Mouse (Mus musculus) thymus, postnatal 0 days (tissue): ENCODE measurements around the gene Ndufs8. TPM values are rescaled to one million over a fixed set of nuclear protein-coding genes. Genes with fewer than 3 reads are reported as not detected.
"Not testable (repeated sequence)": the region's sequence is repeated elsewhere in the genome, so short reads cannot be mapped to it uniquely, and the experiment has no call there.

Experiments
- DNase-seq: peaks from one replicate; pipeline ENCODE4 v3.0.0-alpha.2; 2015; ENCODE audit warnings: low spot score
- polyA plus RNA-seq: library from polyadenylated mRNA; unstranded; fragments of >200 nt; fragmentation: Nextera tagmentation; extraction: Ambion mirVana; gene quantifications from 2 replicates; pipeline ENCODE4 v1.2.1, GENCODE M21; 2015

Ndufs8 gene
- polyA plus RNA-seq: 333 and 338 TPM in 2 replicates

DNA sequence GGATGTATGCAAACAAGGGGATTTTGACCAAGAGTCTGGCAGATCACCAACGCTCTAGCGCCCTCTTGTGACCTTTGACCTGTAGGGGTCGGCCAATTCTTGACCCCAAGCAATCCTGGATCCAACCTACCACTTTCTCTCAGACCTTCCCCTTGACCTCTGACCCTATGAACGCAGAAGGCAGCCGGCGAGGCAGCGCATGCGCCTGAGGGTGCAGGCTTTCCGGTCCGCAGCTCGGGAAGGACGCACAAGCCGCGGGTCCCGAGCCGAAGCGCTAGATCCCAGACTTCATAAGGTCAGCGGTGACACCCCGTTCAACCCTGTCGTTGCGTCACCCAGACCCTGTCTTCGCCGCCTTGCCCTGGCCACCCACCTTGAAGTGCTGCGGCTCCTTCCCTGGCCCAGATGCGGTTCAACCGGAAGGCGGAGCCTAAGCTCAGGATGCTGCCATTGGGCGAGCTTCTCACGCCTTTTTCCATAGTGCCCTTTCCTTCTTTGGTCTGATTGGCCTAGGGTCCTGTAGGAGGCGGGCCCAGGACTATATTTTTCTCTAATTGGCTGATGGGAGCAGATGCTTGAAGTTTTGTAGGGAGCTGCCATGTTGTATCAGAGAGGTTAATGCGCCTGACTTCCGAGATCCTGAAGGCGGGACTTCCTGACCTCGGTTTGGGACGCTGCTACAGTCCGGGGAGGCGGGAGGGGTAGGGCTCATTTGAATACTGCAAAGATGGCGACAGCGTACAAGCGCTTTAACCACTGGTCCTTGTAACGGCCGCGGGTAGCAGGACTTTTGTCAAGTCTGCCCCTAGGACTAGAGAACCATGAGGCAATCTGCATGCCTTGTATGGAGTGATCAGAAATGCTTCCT is at the start of gene Ndufs8:
Gene Ndufs8, minus strand, starts transcription at position 438 of the 868 bp plus-strand sequence.
- DNase-seq: peak; percentile 98

DNA sequence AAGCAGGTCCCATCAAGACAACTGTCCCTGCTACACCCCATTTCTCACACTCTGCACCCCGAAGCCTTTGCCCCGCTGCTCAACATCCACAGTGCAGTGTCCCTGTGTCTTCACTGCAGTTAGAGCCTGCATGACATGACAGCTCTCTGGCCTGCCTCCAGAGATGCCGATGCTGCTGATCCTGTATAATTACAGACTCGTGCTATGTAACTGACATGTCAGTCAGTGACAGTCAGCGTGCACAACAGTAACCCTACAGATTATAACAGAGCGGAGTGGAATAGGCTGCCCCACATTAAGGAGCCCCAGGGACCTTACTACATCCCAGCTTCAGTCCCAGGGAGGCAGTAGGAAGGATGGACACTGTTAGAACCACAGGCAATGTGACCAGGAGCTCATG is 49.2 kb upstream of the Ndufs8 start:
- not testable (repeated sequence) for DNase-seq

DNA sequence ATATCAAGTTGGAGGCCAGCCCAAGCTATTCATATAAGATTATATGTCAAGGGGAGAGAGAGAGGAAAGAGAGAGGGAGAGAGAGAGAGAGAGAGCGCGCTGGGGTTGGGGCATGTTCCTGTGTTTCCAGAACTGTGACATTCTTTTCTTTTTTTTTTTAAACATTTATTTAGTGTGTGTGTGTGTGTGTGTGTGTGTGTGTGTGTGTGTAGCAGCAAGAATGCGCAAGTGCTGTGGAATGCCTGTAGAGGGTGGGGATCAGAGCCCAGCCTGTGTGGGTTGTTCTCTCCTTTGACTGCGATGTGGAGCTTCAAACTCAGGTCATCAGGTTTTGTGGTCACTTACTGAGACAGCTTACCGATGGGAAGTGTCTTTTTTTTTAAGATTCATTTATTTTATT is 47.6 kb upstream of the Ndufs8 start:
- DNase-seq: no peak

DNA sequence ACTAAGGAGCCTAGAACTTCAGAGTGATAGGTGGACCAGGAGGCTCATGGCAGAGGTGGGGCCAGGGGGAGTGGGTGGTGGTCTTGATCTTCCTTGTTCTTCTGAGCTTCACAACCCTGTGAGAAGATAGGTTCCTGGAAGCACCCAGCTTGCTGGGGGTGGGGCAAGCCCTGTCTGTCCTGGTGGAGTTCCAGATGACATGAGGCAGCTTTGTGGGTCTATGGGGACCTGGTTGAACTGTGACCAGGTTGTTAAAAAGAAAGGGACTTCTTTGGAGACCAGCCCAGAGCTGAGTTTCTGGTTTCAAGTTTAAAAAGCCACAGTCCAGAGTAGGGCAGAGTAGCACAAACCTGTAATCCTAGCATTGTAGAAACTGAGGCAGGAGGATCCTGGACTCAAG is 46.5 kb upstream of the Ndufs8 start:
- DNase-seq: no peak

DNA sequence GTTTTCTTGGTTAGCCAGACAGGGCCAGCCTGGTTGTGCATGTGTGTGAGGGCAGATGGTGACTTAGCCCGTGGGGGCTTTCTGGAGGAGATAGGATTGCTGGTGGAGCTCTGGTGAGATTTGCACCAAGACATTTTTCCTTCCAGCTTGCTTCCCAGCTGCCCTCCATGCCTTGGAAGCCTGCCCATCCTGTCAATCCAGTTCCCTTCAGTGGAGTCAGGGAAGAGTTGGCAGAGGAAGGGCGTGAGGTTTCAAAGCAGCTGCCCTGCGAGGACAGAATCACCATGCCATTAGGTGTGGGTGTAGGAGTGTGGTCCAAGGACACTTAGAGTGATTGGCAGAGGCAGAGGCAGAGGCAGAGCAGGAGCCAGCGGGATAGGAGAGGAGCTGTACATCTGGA is 45.9 kb upstream of the Ndufs8 start, which contains the start of gene Aldh3b3:
Gene Aldh3b3, plus strand, starts transcription at position 176 of the 400 bp plus-strand sequence.
- DNase-seq: no peak

DNA sequence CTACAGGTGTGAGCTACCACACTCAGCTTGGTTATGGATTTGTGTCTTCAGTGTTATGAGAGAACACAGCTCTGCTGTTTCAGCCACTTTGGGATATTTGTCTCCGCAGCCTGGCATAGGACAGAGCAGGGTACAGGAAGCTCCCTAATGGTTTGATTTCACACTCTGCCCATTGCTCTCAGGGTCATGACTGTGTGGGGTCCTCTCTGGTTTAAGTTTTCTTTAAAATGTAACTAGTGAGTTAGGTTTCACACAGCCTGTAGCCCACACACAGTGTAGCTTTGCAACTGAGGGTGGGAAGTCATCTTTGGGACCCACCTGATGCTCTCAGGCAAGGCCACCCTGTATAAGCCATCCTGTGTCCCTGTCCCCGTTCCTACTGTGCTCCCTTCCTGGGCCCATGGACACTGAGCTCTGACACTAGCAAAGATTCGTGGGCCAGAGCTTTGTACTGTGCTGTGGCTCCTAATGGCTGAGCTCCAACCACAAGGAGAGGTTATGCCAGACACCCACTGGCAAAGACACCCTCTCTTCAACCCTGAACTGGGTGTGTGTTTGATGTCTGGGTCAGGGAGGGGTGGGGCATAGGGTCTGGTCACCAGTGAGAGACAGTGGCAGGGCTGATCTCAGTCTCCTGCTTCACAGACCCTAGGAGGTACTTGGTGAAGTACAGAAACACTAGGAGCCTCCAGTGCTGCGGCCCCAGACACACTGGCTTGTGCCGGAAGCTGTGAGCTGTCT is 44.9 kb upstream of the Ndufs8 start:
- not testable (repeated sequence) for DNase-seq

DNA sequence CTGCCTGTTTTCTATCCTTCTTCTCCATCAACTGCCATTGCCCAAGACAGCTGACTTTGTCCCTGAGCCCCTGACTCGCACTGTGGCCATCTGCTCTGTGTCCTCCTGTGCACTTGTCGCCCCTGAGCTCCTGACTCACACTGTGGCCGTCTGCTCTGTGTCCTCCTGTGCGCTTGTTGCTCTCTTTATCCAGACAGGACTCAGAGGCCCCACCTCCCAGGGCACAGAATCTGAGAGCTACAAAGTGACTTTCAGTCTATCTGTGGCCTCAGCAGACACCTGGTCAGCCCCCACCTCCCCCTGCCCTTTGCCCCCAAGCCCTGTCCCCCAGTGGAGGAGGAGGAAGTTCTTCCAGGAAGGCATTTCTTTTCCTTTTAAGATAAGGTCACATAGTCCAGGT is 43.2 kb upstream of the Ndufs8 start:
- no peak for DNase-seq

DNA sequence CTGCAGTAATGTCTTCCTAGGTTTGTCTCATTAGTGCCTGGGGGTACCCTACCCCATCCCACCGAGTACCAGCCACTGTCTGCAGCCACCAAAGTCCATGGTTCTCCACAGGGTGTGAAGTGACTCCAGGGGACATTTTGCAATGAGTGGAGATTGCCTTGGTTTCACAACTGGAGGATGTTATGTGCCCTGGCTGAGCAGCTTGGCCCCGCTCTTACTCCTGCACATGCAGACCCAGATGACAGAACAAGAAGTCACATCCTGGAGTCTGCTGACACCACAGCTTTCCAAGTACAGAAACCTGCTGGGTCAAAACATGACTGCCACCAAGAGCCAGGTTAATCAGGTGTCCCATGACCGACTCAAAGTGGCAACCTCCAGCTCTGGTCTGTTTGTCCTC is 42.5 kb upstream of the Ndufs8 start:
- no peak for DNase-seq

DNA sequence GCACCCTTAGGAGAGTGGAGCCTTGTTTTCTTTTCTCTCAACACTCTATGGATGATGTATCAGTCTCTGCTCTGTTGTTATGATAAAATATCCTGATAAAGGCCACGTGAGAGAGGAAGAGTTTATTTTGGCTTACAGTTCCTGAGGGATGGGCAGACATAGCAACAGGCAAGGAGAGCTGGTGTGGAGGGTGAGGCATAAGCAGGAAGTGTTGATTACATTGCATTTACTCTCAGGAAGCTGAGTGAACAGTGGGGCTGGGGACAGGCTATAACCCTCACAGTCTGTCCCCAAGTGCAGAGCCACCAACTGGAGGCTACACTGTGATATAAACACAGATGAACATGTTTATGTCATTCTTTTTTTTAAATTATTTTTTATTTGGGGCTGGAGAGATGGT is 39.5 kb upstream of the Ndufs8 start:
- DNase-seq: no peak

DNA sequence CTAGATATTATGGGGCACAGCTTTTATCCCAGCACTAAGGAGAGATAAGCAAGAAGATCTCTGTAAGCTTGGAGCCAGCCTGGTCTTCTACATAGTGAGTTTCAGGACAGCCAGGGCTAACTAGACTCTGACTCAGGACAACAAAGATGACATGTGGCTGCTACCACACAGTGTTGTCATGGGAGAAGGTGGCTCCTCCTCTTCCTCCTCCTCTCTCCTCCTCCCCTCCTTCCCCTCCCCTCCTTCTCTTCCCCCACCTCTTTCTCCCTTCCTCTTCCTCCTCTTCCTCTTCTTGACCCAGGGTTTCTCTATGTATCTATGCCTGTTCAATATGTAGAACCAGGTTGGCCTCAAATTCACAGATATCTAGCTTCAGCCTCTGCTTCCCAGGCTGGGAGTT is 38.9 kb upstream of the Ndufs8 start:
- no peak for DNase-seq

DNA sequence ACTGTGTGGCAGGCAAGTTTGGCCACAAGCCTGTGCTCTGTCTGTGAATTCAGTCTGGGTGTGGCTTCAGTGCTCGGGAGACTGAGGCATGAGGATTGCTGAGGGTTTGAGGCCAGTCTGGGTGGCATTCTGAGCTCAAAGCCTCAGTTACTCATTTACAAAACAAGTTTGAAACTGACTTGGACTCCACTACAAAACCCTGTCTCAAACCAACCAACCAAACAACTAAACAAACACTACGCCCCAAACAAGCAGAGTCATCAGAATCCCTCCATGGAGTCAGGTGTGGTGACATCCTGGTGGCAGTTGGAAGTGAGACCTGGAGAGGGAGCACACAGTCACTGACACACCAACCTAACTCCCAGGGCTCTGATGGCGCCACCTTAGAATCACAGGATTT is 37.8 kb upstream of the Ndufs8 start:
- no peak for DNase-seq

DNA sequence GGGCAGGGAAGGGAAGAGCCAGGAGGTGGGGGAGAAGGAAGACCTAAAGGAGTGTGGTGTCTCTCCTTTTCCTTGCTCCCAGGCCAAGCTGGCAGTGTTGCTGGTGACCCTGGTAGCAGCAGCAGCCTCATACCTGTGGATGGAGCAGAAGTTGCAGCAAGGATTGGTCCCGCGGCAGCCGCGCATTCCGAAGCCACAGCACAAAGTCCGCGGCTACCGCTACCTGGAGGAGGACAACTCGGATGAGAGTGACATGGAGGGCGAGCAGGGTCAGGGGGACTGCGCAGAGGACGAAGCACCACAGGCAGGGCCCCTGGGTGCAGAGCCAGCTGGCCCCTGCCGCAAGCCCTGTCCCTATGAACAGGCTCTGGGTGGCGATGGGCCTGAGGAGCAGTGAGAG is 36.0 kb upstream of the Ndufs8 start:
- no peak for DNase-seq

DNA sequence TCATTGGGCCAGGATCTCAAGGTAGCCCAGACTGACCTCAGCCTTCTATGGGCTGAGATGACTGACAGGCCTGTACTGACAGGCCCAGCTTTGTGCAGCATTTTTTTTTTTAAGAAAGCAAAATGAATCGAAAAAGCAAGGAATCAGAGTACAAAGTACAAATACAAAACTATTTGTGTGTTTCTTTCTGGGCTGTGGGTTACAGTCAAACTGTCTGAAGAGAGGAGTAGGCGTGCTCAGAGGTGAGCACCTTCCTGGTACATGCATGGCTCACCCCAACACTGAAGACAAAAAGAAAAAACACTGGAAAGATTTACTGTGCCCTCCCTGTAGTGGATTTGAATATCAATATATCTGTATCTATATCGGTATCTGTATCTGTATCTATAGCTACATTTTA is 35.2 kb upstream of the Ndufs8 start:
- no peak for DNase-seq

DNA sequence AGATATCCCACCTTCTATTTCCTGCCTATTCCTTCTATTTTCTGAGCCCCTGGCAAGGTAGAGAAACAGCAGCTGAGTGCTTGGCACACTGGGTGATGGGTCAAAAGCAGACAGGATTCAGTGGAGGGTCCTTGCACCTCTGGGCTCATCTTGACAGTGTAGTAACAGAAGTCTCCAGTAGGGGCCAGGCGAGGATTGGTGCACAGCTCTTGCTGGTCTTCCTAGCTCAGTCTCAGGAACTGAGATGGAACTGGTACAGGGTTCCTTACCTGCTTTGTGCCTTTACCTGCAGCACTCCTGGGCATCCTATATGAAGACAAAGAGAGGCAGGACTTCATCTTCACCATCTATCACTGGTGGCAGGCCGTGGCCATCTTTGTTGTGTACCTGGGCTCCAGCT is 34.1 kb upstream of the Ndufs8 start:
- peak; percentile 72 for DNase-seq

DNA sequence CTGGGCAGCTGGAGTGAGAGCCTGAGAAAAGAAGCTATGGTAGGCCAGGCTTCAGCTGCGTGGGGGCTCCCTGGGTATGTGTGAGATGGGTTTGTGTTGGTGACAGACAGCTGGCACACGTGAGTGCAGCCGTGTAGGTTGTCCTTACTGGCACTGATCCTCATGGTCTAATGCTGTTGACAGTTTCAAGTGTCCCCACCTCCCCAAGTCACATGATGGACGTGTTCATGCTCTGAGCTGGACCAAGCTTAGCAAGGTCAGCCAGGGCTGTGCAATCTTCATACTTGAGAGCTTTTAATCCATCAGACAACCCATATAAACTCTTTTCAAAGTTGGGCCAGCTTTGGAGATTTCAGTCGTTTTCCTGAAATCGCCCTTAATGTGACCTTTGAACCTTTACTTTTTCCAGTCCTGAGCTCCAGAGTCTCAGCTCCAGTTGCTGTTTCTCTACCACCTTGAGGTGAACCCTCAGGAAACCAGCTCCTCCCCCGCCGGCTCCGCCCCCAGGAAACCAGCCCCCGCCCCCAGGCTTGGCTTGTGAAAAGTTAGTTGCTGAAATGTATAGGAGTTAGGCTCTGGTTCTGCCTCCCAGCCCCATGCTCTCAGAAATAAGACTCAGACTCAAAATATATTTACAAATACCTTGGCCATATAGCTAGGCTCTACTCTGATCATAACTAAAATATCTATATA is 33.4 kb upstream of the Ndufs8 start:
- DNase-seq: peak; percentile 61

DNA sequence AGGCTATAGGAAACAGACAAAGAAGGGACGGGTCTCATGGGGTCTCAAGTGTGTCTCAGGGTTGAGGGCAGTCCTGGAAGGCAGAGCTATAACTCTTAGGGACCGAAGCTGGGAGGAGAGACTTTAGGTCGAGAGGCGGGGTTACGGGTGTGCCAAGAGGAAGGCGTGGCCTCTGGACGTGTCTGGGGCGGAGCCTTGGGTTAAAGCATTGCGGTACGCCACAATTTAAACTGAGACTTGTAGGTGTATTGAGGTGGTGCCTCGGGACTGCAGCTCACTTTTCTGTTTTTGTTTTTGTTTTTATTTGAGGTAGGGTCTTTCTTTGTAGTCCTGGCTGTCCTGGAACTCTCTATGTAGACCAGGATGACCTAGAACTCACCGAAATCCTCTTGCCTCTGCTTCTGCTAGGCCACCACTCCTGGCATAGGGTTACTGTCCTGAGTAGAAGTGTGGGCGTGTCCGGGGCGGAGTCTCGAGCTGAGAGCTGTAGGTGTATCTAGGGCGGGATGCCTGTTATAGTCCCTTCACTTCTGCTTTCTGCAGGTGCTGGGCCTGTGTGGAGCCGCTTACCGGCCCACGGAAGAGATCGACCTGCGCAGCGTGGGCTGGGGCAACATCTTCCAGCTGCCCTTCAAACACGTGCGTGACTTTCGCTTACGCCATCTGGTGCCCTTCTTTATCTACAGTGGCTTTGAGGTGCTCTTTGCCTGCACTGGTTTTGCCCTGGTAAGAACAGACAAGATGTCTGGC is 30.6 kb upstream of the Ndufs8 start:
- peak; percentile 70 for DNase-seq

DNA sequence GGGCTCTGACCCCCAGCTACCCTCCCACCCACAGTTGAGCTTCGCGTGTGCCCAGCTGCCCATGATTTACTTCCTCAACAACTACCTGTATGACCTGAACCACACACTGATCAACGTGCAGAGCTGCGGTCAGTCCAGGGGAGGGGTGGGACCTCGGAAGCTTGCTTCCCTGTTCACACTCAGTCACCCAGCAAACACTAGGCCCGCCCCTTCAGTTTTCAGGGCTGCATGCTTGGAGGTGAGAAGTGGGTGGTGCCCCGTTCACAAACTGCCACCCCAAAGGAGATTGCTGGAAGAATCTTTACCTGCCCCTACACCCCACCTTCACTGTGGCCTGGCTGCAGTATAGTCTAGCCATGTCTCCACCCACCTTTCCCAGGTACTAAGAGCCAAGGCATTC is 29.7 kb upstream of the Ndufs8 start:
- no peak for DNase-seq

DNA sequence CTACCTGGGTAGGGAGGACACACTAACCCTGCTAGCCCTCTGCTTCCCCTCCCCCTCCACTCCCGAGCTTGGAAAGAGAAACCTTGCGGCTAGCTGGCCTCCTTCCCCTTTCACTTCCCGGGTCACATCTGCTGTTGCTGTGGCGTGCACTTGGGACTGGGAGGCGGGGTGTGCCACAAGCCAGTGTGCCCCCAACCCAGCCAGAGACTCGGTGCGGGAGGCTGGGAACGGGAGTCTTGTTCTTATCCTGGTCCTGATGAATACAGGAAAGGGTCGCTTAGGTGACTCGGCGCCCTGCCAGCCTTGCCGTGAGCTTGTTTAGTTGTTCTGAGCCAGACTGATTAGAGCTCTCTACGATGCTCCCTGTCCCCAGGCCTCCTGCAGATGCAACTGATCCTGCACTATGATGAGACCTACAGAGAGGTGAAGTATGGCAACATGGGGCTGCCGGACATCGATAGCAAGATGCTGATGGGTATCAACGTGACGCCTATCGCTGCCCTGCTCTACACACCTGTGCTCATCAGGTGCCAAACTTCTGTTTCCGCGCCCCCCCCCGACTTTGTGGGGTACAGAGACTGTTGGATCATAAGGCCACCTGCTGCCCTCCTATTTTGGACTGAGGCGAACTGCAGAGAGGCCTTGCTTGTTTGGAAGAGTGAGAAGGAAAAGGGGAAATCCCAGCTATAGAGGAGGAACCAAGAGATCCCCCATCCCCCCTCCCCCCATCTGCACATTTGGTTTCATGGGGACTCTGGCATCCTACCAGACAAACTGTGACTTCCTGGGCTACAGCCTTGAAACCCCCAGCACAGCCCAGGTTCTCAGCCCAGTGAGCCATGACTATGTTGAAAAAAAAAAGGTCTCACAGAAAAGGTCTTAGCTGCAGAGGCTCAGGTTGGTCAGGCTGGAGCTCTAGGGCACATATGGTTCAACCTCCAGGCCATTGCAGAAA is 23.6 kb upstream of the Ndufs8 start:
- DNase-seq: peak; percentile 46

DNA sequence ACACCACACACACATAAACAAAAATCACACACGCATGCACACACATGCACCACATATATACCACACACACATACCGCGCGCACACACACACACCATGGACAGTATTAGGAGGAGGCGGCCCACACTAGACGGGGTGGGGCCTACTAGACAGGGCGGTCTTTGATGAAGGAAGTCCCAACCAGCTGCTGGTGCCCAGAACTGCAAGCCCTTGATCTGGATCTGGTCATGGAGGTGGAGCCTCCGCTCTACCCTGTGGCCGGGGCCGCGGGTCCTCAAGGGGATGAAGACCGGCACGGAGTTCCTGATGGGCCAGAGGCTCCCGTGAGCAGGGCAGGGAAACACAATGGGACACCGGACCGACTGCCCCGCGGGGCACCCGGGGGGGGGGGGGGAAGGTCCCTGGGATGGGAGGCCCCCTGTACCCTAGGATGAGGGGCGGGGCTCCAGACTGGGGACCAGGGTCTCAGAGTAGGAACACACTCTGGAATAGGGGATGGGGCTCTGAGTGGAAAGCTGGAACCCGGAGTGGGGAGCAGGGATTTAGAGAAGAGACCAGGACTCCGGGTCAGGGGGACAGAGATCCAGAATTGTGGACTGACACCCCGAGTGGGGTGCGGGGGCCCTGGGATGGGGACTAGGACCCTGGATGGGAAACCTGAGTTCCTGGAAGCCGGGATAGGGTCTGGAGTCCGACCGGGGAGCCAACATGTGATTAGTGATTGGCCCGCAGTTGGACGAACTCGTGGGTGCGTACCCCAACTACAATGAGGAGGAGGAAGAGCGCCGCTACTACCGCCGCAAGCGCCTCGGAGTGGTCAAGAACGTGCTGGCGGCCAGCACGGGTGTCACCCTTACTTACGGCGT is 22.7 kb upstream of the Ndufs8 start, which contains the start of gene Unc93b1:
Gene Unc93b1, plus strand, starts transcription at position 155 of the 864 bp plus-strand sequence.
- peak; percentile 46 for DNase-seq
